Mouse (Mus musculus): Measurements from ENCODE around the gene Gm10337.

The Gm10337 gene

GRCm38 (mm10) chr15:102516728-102517404 is 13.3 kb downstream of the Gm10337 start, which contains the start of gene Map3k12:
TSS of gene Map3k12 (minus strand) at chr15:102517064.
- peak; percentile 42 for DNase-seq (ENCODE audit: low read depth, low spot score)

- no peak for DNase-seq (ENCODE audit: low read depth, low spot score)
Observed at GRCm38 (mm10) chr15:102517631-102517975, 14.1 kb downstream of the Gm10337 start.

GRCm38 (mm10) chr15:102517976-102518858 is 14.7 kb downstream of the Gm10337 start, which contains the start of gene Tarbp2:
TSS of gene Tarbp2 (plus strand) at chr15:102518192.
- peak; percentile 97 for DNase-seq (ENCODE audit: low read depth, low spot score)

- no peak for DNase-seq (ENCODE audit: low read depth, low spot score)
Observed at GRCm38 (mm10) chr15:102518859-102519201, 15.3 kb downstream of the Gm10337 start.

GRCm38 (mm10) chr15:102519211-102520141 is 16.0 kb downstream of the Gm10337 start:
- no peak for DNase-seq (ENCODE audit: low read depth, low spot score)

GRCm38 (mm10) chr15:102520416-102520815 is 16.9 kb downstream of the Gm10337 start:
- no peak for DNase-seq (ENCODE audit: low read depth, low spot score)

- no peak for DNase-seq (ENCODE audit: low read depth, low spot score)
Observed at GRCm38 (mm10) chr15:102521480-102521879, 18.0 kb downstream of the Gm10337 start.

- peak; percentile 55 for DNase-seq (ENCODE audit: low read depth, low spot score)
Observed at GRCm38 (mm10) chr15:102524892-102525485, 21.5 kb downstream of the Gm10337 start, which contains the start of gene Npff. TSS of gene Npff (minus strand) at chr15:102524942.

GRCm38 (mm10) chr15:102526111-102527002 is 22.8 kb downstream of the Gm10337 start:
- DNase-seq (ENCODE audit: low read depth, low spot score): no peak

- DNase-seq (ENCODE audit: low read depth, low spot score): no peak
Observed at GRCm38 (mm10) chr15:102527936-102528335, 24.4 kb downstream of the Gm10337 start.

- no peak for DNase-seq (ENCODE audit: low read depth, low spot score)
Observed at GRCm38 (mm10) chr15:102528396-102528795, 24.9 kb downstream of the Gm10337 start.

- DNase-seq (ENCODE audit: low read depth, low spot score): no peak
Observed at GRCm38 (mm10) chr15:102530566-102530965, 27.0 kb downstream of the Gm10337 start.

GRCm38 (mm10) chr15:102531586-102531985 is 28.1 kb downstream of the Gm10337 start:
- DNase-seq (ENCODE audit: low read depth, low spot score): no peak

GRCm38 (mm10) chr15:102532106-102532900 is 28.8 kb downstream of the Gm10337 start:
- no peak for DNase-seq (ENCODE audit: low read depth, low spot score)

GRCm38 (mm10) chr15:102533926-102534325 is 30.4 kb downstream of the Gm10337 start:
- no peak for DNase-seq (ENCODE audit: low read depth, low spot score)

GRCm38 (mm10) chr15:102544801-102545200 is 41.3 kb downstream of the Gm10337 start:
- no peak for DNase-seq (ENCODE audit: low read depth, low spot score)

- DNase-seq (ENCODE audit: low read depth, low spot score): no peak
Observed at GRCm38 (mm10) chr15:102546246-102546645, 42.7 kb downstream of the Gm10337 start.

GRCm38 (mm10) chr15:102546677-102547427 is 43.3 kb downstream of the Gm10337 start:
- DNase-seq (ENCODE audit: low read depth, low spot score): peak; percentile 43

GRCm38 (mm10) chr15:102547478-102547877 is 44.0 kb downstream of the Gm10337 start:
- DNase-seq (ENCODE audit: low read depth, low spot score): no peak

All from retina, adult 2 months (tissue).